Mouse (Mus musculus) liver, adult 2 months (tissue): ENCODE data around the gene Dnaja3.

Source experiments
- CTCF ChIP-seq: fragments of 200-500 bp; IDR thresholded peaks from 2 replicates; pipeline ENCODE4 v1.5.1; 2011; ENCODE audit warnings: low read depth, low read length, control low read depth
- POLR2A ChIP-seq: fragments of 200-500 bp; IDR thresholded peaks from 2 replicates; pipeline ENCODE4 v1.6.1; 2011; ENCODE audit warnings: low read length, control low read depth; ENCODE audit not compliant: insufficient read depth; ENCODE audit errors: extremely low read depth

DNA sequence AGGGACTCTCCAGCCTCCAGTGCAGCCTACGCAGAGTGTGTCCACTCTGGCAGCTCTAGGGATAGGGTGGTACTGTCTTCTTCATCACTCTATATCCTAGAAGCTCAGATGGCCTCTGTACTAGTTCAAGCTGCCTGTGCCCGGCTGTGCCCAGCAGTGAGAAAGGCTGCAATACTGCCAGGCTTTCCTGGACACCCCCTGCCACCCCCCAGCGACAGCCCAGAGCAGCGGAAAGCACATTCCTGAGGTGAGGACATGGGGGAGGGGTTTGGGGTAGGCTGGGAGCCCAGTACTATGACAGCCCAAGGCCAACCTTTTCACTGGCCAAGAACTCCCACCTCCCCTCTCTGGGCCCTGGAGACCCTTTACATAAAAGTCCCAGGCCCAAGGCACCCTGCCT is 4.0 kb upstream of the Dnaja3 start:
- TF ChIP-seq CTCF (no peak), POLR2A (no peak)
